Mouse (Mus musculus) embryonic facial prominence, embryonic 15.5 days (tissue): ENCODE measurements at regions not wholly inside any gene's neighbourhood (a gene's known extent, or its start where the extent isn't known, plus 50 kb on each side); places are given as distances from the start of the nearest gene placed in this dataset.

Experiments
- ATAC-seq: fragments of 200-750 bp; cut with Nextera tagmentation; 2 replicates; pipeline ENCODE4 v1.8.0; 2017; ENCODE audit warnings: low read depth, moderate TSS enrichment; ENCODE audit not compliant: insufficient number of reproducible peaks, low FRiP score, low TSS enrichment
- H3K27ac ChIP-seq: fragments of 300-500 bp; sonication (generic); replicated peaks from 2 replicates; pipeline ENCODE4 v1.5.1; 2015; ENCODE audit warnings: mild to moderate bottlenecking, inconsistent platforms
- H3K27me3 ChIP-seq: fragments of 300-500 bp; sonication (generic); 2 replicates; pipeline ENCODE4 v1.6.1; 2015; ENCODE audit warnings: inconsistent platforms
- H3K36me3 ChIP-seq: fragments of 300-500 bp; sonication (generic); 2 replicates; pipeline ENCODE4 v1.6.1; 2015; ENCODE audit warnings: mild to moderate bottlenecking, inconsistent platforms
- H3K4me1 ChIP-seq: fragments of 300-500 bp; sonication (generic); 2 replicates; pipeline ENCODE4 v1.6.1; 2015; ENCODE audit warnings: inconsistent platforms
- H3K4me2 ChIP-seq: fragments of 300-500 bp; sonication (generic); replicated peaks from 2 replicates; pipeline ENCODE4 v1.6.1; 2015; ENCODE audit warnings: mild to moderate bottlenecking, inconsistent platforms
- H3K4me3 ChIP-seq: fragments of 300-500 bp; sonication (generic); replicated peaks from 2 replicates; pipeline ENCODE4 v1.5.1; 2015; ENCODE audit warnings: mild to moderate bottlenecking, inconsistent platforms
- H3K9ac ChIP-seq: fragments of 300-500 bp; sonication (generic); 2 replicates; pipeline ENCODE4 v1.6.1; 2015; ENCODE audit warnings: inconsistent platforms
- H3K9me3 ChIP-seq: fragments of 300-500 bp; sonication (generic); replicated peaks from 2 replicates; pipeline ENCODE4 v1.6.1; 2016; ENCODE audit warnings: inconsistent platforms
- WGBS: fragments of 180-500 bp; shearing (Covaris S2); methylation state at CpG from one replicate; pipeline ENCODE4 v1.1.7; 2015; 5-methylcytosine and 5-hydroxymethylcytosine counted together

GRCm38 (mm10) chr3:144289489-144289888 lies 84.5 kb upstream of the Lmo4 start:
- Histone ChIP-seq H3K36me3 (no peaks in the 10 kb centered on the region), H3K4me2 (no peak overlapping the region), H3K4me1 (no peaks in the 10 kb centered on the region), H3K27me3 (no peaks in the 10 kb centered on the region), H3K9ac (no peak overlapping the region), H3K27ac (no peak overlapping the region), H3K4me3 (no peak overlapping the region), H3K9me3 (no peaks in the 10 kb centered on the region)
- peak; percentile 63 for ATAC-seq
- 56% methylated on average over 3 of the region's 3 CpGs for WGBS

DNA sequence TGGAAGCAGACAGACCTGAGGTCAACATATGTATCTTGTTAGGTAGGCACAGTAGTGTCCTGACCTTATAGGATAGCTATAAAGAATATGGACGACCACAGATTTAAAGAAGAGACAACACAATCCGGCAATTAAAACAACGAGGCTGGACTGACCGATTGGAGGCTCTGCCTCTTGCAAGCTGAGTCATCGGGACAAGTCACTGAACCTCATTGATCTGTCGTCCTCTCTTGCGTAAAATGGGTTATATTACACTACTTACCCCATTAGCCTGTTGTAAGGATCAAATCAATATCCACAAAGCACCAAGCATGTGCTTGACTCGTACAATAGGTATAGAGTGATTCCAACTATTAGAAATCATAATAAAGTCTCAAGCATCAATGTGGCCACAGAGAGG lies 81.1 kb upstream of the Lmo4 start:
- ATAC-seq, result no peak
- H3K9ac ChIP-seq, result no peak overlapping the region
- no peak overlapping the region for H3K4me3 ChIP-seq
- H3K9me3 ChIP-seq, result no peaks in the 10 kb centered on the region
- H3K27ac ChIP-seq, result no peak overlapping the region
- H3K4me2 ChIP-seq, result no peak overlapping the region
- 83% methylated on average over 8 of the region's 8 CpGs for WGBS
- no peaks in the 10 kb centered on the region for H3K36me3 ChIP-seq
- H3K27me3 ChIP-seq, result no peaks in the 10 kb centered on the region
- H3K4me1 ChIP-seq, result no peaks in the 10 kb centered on the region

GRCm38 (mm10) chr3:144284326-144284725 lies 79.3 kb upstream of the Lmo4 start:
- Histone ChIP-seq H3K36me3 (no peaks in the 10 kb centered on the region), H3K9me3 (no peaks in the 10 kb centered on the region), H3K4me2 (no peak overlapping the region), H3K27ac (no peak overlapping the region), H3K9ac (no peak overlapping the region), H3K4me1 (no peaks in the 10 kb centered on the region), H3K4me3 (no peak overlapping the region), H3K27me3 (no peaks in the 10 kb centered on the region)
- 81% methylated on average over 3 of the region's 3 CpGs for WGBS
- no peak for ATAC-seq

- no peak overlapping the region for H3K4me3 ChIP-seq
- no peaks in the 10 kb centered on the region for H3K36me3 ChIP-seq
- H3K27me3 ChIP-seq, result no peaks in the 10 kb centered on the region
- no peaks in the 10 kb centered on the region for H3K9me3 ChIP-seq
- no peaks in the 10 kb centered on the region for H3K4me1 ChIP-seq
- no peak overlapping the region for H3K4me2 ChIP-seq
- H3K9ac ChIP-seq, result no peak overlapping the region
- no peak overlapping the region for H3K27ac ChIP-seq
- no peak for ATAC-seq
- 72% methylated on average over 5 of the region's 5 CpGs for WGBS
Measured at GRCm38 (mm10) chr3:144273115-144273514, 68.1 kb upstream of the Lmo4 start.

DNA sequence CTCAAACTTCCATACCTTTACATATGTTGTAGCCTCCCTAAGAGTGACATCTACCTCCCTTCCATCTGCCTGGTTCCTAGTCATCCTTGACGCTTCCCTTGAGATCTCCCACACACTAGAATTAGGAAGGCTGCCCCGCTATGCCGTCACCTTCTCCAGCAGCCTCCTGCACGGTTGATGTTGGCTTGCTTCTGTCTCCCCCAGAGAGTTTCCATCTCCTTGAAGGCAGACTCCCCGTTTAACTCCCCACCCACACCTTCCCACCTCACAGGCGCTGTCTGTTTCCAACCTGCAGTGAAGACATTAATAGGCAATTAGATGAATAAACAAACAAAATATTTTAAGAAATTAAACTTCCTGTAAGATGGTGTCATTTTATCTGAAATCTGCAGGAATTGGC lies 65.2 kb upstream of the Lmo4 start:
- no peaks in the 10 kb centered on the region for H3K36me3 ChIP-seq
- H3K4me1 ChIP-seq, result no peaks in the 10 kb centered on the region
- 84% methylated on average over 6 of the region's 6 CpGs for WGBS
- H3K27ac ChIP-seq, result no peak overlapping the region
- H3K27me3 ChIP-seq, result no peaks in the 10 kb centered on the region
- ATAC-seq, result no peak
- H3K4me2 ChIP-seq, result no peak overlapping the region
- no peak overlapping the region for H3K9ac ChIP-seq
- H3K9me3 ChIP-seq, result no peaks in the 10 kb centered on the region
- no peak overlapping the region for H3K4me3 ChIP-seq

DNA sequence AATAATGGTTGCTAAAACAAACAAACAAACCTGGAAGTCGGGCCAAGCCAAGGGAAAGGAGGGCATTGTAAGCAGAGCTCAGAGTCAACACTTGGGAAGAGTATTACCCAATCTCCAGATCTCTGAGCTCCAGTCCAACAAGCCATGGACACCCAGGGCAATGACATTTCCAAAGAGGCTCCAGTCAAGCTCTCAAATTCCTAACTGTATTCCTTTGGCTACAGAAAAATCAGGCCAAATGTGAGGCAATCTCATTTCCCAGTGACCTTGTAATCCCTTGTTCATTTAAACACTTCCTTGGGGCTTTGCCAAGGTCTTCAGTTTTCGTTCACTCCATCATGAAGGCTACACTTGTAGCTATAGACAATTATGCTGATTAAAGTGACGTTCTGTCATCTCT lies 59.5 kb upstream of the Lmo4 start:
- Histone ChIP-seq H3K27ac (no peak overlapping the region), H3K4me2 (no peak overlapping the region), H3K9ac (no peak overlapping the region), H3K27me3 (no peaks in the 10 kb centered on the region), H3K9me3 (no peaks in the 10 kb centered on the region), H3K36me3 (no peaks in the 10 kb centered on the region), H3K4me3 (no peak overlapping the region), H3K4me1 (no peaks in the 10 kb centered on the region)
- WGBS, result 51% methylated on average over 3 of the region's 3 CpGs
- ATAC-seq, result no peak

GRCm38 (mm10) chr3:144260886-144261285 lies 55.9 kb upstream of the Lmo4 start:
- Histone ChIP-seq H3K27ac (no peak overlapping the region), H3K9ac (no peak overlapping the region), H3K4me2 (no peak overlapping the region), H3K27me3 (no peaks in the 10 kb centered on the region), H3K4me1 (no peaks in the 10 kb centered on the region), H3K4me3 (no peak overlapping the region), H3K9me3 (no peaks in the 10 kb centered on the region), H3K36me3 (no peaks in the 10 kb centered on the region)
- ATAC-seq, result no peak
- WGBS, result 43% methylated on average over 2 of the region's 2 CpGs

- 68% methylated on average over 6 of the region's 6 CpGs for WGBS
- no peaks in the 10 kb centered on the region for H3K36me3 ChIP-seq
- H3K4me1 ChIP-seq, result no peaks in the 10 kb centered on the region
- no peak overlapping the region for H3K4me3 ChIP-seq
- no peaks in the 10 kb centered on the region for H3K27me3 ChIP-seq
- H3K9ac ChIP-seq, result no peak overlapping the region
- H3K27ac ChIP-seq, result no peak overlapping the region
- no peaks in the 10 kb centered on the region for H3K9me3 ChIP-seq
- ATAC-seq, result no peak
- no peak overlapping the region for H3K4me2 ChIP-seq
Measured at GRCm38 (mm10) chr3:144257714-144258517, 52.9 kb upstream of the Lmo4 start.

- 54% methylated on average over 9 of the region's 9 CpGs for WGBS
- ATAC-seq, result no peak
Measured at GRCm38 (mm10) chr3:144257196-144257595, 52.2 kb upstream of the Lmo4 start.

DNA sequence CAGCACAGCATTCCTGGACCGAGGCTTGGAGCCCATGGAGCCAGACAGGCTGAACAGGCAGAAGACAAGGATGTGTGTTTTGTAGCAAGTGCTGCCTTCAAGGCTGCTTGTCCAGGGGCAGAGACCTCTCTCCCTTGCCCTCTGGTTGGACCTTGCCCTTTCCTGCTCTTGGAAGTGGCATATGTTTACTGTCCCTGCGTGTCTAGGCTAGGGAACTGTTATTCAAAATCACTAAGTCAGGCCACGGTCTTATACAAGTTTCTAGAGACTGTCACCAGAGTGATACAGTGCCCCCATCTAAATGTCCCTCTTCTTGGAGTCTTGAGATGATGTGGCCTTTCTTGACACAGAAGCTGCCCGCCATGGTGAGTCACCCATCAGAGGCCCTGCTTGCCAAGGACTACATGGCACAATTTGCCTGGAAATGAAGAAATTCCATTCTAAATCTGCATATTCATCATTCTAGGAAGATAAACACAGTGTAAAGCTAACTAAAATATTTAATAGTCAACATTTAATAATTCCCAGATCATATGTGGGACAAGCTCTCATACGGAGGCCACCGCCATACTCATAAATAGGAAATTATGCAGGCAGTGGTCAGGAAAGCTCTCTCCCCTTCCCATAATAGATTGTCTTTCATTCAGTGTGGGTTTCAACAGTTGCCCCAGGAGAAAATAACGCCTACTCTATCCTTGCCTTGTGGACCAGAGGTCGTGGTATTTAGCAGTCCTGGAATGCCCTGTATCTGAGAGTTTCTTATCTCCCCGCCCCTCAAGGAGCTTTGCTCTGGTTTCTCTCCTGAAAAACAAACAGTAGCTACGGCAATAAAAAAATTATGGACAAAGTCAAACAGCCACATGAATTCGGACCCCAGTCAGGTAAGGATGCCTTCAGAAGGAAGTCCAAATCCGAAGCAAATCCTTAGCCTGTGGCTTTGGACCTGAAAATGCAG lies 50.9 kb upstream of the Lmo4 start:
- Histone ChIP-seq H3K4me1 (no peaks in the 10 kb centered on the region), H3K9ac (no peak overlapping the region), H3K4me2 (no peak overlapping the region), H3K4me3 (no peak overlapping the region), H3K36me3 (no peaks in the 10 kb centered on the region), H3K27ac (no peak overlapping the region), H3K27me3 (no peaks in the 10 kb centered on the region), H3K9me3 (no peaks in the 10 kb centered on the region)
- ATAC-seq, result no peak
- 70% methylated on average over 12 of the region's 12 CpGs for WGBS

More at GRCm38 (mm10) chr3:144257196-144257595, 52.2 kb upstream of the Lmo4 start:
- H3K27me3 ChIP-seq, result no peaks in the 10 kb centered on the region
- no peak overlapping the region for H3K4me3 ChIP-seq
- H3K36me3 ChIP-seq, result no peaks in the 10 kb centered on the region
- no peaks in the 10 kb centered on the region for H3K4me1 ChIP-seq
- no peak overlapping the region for H3K4me2 ChIP-seq
- H3K9ac ChIP-seq, result no peak overlapping the region
- no peaks in the 10 kb centered on the region for H3K9me3 ChIP-seq
- no peak overlapping the region for H3K27ac ChIP-seq
